Mouse (Mus musculus) adrenal gland, adult 8-10 months (tissue): ENCODE measurements at regions not wholly inside any gene's neighbourhood (a gene's known extent, or its start where the extent isn't known, plus 50 kb on each side); places are given as distances from the start of the nearest gene placed in this dataset.
A peak's percentile ranks its signal among the peaks of the same experiment; 100 is the strongest.

Source experiments
- DNase-seq: peaks from one replicate; pipeline ENCODE4 v3.0.0; 2022

DNA sequence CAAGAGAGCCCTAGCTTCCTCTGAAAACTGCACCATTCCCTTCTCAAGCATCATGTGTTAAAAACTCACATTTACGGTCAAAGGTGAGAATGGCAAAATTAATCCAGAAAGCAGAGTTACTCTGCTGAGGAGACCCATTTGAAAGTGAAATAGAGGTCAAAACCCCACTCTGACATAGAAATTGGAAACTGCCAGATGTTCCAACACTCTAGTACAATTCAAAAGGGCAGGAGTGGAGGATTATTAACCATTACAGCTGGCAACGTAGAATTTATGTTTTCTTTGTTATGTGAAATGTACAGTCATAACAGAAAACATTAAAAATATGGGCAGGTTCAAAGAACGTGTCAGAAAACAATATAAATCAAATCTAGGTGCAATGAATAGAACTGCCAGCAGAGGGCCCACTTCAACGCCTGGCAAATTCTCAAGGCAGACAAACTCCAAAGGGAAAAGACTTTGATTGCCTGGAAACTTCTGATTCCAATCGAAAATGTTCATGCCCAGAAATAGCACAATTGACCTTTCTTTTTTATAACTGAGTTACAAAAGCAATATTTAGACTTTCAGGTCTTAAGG, 54.2 kb upstream of the Rfpl4b start:
- no peak for DNase-seq

DNA sequence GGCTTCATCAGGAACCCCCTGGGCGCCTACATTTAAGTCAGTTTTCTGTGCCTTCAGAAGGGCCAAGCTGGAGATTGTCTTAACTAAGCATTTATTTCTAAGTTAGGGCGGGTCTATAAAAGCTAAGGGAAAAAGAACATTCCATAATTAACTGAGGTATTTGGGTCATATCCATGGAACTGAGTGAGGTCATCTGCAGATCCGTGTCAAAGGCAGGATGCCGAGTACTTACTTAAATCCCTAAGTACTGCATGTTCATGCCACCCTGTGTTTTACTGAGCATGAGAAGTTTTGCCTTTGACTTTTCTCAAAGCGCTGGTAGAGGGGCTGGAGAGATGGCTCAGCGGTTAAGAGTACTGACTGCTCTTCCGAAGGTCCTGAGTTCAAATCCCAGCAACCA, 57.7 kb upstream of the Rfpl4b start:
- no peak for DNase-seq

DNA sequence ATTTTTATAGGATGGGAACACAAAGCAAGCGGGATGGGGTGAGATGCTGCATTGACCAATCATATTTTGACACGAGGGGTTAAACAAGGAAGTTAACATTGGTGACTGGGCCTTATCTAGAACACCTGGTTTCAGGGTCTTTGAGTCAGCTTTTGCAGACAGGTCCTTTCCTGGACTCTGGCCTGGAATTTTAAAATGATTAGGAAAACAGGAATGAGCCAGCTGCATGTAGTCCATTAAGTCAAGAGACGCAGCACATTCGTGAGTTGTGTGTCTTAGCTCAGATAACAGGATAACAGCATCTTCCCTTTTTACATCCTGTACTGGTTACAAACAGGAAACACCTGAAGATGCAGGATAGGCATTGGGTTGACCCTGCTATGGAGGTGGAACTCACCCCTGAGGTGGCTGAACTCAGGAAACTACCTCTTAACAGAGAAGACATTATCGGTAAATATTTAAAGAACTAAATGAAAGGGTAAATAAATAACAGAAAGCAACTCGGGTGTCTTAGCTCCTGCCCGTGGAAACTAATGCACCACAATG, 59.1 kb upstream of the Rfpl4b start:
- no peak for DNase-seq

DNA sequence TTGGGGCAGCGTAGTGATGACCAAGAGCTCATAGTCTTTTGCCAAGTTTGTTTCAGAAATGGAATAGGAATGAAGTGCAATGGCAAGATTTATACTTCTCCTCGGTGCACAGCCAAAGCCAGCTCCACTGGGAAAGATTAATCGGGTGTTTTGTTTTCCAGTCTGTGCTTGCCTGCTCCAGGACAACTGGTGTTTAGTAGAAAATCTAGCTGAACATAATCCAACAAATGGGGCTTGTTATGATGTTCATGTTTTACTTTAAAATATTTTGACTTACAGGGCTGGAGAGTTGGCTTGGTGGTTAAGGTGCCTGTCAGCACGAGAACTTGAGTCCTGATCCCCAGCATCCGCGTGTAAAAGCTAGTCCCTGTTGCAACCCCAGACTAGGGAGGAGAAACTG, 60.6 kb upstream of the Rfpl4b start:
- peak; percentile 70 for DNase-seq

DNA sequence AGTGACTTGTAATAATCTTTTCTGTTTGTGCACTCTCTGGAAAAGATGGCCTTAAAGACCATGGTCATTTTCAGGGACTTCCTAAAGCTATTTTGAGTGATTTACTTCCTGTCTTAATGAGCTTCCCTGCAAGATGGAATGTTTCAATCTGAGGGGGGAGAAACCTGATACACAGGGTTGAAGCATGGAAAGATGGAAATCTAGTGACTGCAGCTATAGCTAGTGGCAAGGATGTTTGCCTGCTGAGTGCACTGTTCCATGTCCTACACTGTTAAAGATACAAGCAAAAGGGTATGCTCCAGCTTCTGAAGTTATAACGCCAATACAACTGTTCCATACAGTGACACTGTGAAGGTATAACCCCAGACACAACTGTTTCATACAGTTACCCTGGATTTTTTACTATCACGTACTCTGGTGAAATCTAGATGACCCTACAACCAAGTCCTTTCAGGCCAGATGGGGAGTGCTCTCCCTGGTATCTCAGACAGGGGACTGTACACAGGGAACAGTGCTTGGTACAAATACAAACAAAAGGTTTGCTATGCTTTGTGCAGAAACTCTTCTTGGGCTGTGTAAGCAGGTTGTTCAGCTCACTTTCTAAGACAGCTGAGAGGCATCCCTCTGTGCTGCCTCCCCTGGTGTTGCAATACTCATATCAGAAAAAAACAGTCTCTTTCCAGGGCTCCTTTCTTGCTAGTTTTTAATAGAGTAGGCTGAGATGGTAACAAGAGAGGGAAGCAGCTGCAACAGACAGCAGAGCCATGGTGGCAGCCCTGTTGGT, 62.4 kb upstream of the Rfpl4b start:
- no peak for DNase-seq

DNA sequence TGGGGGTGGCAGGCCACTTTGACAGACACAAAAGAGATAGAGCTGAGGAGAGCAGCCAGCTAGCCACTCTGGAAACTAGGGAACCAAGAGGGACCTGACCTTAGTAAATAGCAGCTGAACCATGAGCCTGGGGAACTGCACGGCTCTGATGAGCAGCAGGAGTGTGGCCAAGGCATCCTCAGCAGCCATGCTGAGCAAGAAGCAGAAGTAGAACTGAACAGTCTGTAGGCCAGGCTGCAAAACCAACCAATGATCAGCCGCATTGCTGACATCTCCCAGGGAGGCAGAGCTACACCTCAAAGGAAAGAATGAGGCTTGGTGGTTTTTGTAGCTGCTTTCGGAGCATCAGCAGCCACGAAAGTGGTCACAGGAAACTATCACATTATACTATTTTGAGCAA, 63.1 kb upstream of the Rfpl4b start:
- no peak for DNase-seq

DNA sequence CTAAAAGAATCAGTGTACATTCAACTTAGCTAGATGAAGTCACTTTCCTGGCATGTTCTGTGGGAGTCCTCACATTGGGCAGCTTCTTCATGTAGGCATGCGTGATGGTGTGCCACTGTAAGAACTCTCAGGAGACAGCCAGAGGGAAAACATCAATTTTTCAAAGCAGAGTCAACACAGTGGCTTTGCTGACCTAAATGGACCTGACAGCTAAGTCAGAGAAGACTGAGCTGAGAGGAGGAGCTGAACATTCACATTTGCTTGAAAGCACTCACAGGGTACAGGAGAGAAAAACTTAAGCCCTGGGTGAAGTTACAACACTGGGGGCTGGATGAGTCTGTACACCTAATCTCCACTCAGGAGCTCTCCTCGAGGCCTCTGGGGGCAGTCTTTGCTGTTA, 64.9 kb upstream of the Rfpl4b start:
- no peak for DNase-seq

DNA sequence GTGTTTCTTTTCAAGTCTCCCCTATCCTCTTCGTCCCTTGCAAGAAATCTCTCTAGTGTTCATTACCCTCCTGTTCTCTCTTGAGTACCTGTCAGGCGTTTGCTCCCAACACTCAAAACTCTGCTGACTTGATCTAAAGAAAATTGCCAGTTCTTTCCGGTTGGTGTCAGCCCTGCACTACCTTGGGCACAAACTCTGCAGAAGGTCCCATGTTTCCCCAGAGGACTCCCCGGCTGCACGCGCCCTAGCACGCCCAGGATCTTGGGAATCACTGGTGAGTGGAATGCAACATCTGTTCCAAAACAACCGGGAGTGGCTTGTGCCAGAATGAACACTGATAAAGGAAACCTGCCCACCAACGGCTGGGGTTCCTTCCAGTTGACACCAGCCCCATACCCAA, 66.3 kb upstream of the Rfpl4b start:
- no peak for DNase-seq

DNA sequence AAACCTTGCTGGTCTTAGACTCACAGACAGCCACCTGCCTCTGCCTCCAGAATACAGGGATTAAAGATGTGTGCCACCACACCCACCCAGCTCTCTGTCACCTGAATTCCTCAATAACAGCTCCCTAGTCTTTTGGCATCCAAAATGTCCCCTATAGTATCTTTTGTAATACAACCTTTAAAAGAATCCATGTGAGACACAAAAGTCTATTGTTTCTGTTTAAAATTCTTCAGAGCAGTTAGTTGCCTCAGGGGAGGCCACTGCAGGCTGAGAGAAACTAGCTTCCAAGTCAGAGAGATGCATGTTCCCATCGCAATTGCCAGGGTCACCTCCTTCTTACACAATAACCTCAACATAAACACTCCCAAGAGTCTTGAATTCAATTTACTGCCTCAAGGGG, 70.6 kb upstream of the Lama4 start:
- DNase-seq, result no peak

DNA sequence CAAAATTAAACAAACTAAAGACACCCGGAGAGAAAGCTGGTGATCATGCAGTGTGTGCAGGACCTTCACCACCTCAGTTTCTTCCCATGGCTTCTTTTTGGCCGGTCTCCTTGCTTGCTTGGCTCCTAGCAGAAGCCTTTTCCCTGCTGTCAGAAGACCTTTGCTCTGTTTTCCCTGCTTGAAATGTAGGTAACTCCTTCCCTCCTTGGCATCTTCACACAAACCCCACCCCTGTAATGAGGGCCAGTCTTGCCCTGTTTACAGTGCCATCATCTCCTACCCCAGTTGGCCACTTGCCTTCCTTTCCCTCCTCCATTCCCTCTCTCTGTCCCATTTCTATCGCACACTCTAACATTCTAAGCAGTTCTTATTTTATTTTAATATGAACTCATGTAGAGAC, 69.7 kb upstream of the Lama4 start:
- no peak for DNase-seq

DNA sequence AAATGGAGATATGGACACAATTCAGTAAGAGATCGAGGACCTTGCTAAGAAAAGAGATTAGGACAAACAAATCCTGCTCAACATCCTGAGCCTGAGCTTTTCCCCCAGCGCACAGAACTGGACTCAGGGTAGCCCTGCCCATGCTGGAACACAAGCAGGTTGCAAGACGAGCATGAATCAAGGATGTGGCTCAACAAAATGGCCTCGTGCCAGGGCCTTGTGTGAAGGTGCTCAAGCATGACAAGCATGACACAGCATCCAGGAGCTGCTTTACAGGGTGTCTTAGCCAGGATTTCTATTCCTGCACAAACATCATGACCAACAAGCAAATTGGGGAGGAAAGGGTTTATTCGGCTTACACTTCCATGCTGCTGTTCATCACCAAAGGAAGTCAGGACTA, 67.7 kb upstream of the Lama4 start:
- peak; percentile 82 for DNase-seq

DNA sequence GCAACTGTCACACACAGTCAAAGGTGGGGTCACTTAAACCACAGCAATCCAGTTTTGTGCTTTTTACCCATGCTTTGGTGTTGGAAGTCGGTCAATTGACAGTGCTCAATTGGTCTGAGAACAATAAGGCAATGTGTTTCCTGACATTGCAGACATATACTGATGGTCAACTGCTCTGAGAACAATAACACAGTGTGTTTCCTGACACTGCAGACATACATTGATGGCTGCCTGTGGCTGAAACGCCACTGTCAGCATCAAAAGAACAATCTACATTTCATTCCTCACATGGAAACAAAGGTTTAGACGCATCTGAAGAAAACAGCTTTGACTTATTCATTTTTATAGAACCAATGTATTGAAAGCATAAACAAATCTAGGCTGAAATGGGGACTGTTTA, 59.2 kb upstream of the Lama4 start:
- no peak for DNase-seq

DNA sequence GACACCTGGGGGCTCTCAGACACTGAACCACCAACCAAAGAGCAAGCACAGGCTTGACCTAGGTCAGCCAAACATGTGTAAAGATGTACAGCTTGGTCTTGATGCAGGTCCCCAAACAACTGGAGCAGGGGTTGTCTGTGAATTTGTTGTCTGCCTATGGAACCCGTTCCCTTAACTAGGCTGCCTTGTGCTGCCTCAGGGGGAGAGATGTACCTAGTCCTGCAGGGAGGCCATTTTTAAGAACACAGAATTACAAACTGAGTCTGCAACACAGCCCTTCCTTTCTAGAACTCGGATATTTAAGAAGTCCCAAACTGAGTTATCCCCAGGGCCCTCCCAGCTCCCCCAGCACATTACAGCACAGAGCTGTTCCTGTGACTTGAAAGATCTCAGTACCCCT, 57.5 kb upstream of the Lama4 start:
- no peak for DNase-seq

DNA sequence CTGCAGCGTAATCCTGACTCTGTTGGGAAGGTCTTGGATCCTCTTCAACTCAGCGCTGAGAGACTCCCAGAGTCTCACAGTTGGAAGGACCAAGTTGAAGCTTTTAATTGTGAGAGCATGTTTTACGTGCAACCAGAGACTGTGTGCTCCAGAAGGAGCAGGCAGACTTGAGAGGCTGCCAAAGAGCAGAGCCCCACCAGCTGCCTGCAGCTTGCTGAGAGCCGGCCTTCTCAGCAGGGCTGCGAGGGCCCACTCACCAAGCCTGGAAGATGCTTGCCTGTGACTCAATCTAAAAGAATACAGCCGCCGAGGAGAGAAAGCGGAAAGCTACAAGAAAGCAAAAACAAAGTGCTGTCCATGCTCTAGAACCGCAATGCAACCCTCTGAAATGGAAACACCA, 57.0 kb upstream of the Lama4 start:
- DNase-seq, result no peak

DNA sequence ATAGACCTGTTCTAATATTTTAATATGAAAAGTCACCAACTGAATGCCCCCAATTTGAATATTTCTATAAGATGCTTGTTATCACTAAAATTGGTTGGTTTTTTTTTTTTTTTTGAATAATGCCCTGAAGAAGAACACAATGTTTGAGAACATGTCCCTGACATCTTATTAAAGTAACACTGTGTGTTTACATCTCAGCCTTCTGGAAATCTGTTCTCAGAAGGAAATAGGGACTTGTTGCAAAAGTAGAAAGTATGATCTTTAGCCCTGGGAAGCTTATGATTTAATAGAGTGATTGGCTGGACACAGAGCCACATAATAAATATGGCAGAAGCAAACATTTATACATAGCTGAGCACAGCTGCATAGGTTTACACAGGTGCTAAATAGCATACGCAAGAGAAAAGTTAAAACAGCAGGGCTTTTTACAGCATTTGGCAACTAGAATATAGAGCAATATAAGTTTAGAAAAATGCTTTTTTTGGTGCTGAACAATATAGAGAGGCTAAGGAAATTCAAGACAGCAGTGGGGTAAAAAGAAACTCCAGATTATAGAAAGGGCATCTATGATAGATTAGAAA, 56.1 kb upstream of the Lama4 start:
- DNase-seq, result no peak

DNA sequence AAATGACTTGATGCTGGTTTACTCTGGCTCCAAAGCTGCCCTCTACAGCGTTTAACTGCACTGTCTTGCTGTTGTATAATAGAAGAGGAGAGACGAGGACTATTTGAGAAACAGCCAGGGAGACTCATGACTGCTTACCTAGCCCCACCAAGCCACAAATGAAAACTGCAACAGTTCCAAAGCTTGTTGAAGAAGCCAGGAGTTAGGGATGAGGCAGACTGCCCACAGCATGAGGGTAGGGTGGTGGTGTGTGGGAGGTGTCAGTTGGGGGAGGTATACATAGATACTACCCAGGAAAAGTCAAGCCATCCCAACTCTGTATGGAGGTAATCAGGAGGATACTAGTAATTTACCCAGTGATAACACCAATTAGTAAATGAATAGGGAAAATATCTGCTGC, 55.5 kb upstream of the Lama4 start:
- no peak for DNase-seq

DNA sequence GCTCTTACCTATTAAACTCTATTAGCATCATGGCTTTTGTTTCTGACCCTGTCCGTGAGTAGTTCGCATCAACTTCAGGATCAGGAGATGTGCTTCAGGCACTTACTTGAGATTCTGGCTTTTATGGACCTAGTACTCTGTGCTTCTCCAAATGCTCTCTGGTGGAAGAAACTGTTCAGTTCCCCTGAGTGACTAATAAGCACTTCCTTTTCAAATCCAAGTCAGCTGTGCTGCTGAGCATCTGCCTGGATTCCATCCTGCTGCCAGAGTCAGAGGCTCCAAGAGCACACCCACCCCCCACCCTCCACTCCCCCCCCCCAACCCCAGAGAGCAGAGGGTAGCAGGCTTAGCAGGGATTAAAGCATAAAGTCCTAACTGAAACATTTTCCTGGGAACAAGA, 52.3 kb upstream of the Lama4 start:
- DNase-seq, result no peak
